Mouse (Mus musculus): Measurements from ENCODE around the gene Trpm3. TPM values are rescaled to one million over a fixed set of nuclear protein-coding genes. Genes with fewer than 3 reads are reported as not detected.
A peak's percentile ranks its signal among the peaks of the same experiment; 100 is the strongest.

Trpm3 gene
- polyA plus RNA-seq, 1 experiment from 2014 or later, result 3.9 TPM

DNA sequence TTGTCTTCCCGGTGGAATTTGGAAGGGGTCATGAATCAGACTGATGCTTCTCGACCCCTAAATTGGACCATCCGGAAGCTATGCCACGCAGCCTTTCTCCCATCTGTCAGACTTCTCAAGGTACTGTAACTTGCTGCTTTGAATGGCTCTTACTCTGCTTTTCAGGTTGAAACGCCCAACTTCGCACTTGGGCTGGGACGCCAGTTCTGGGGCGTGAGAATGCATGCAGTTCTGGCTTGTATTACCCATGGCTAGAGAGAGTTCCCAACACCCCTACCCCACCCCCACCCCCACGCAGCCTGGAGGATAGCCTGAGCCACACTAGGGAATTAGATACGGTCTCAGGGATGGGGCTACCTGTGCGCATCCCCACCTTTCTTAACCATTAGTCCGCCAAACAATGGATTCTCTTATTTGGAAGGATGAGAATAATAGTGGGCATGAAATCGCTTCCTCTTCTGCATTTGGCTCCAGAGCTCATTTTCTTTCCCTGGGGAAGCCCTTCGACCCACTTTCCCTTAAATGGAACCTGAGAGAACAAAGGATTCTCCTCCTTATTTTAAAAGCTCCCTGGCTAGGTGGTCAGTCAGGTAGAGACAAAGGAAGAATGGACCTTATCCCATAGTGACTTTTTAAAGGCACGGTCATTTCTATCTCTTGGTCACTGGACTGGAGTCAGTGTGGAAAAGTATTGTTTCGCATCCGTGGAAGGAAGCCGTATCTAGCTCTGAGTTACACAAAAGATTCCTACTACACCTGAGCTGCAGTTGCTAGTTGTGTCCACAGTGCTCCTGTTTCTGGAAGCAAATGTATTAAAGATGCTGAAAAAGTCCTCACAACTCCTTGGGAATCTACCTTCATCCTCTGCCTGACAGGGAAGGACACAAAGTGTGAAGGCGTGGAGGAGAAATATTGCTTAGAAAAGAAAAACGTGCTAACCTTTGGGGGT is 309.8 kb downstream of the Trpm3 start:
- H3K9ac ChIP-seq (ENCODE audit: low read depth, low read length), result peak overlapping the region; percentile 38; the same call in 1 of the 2 replicates
- WGBS, result 25% methylated on average over 20 of the region's 20 CpGs
- 0 out of 2 replicates have a peak, but pooled peaks have one; percentile 57 for ATAC-seq (ENCODE audit: low FRiP score, low TSS enrichment)

DNA sequence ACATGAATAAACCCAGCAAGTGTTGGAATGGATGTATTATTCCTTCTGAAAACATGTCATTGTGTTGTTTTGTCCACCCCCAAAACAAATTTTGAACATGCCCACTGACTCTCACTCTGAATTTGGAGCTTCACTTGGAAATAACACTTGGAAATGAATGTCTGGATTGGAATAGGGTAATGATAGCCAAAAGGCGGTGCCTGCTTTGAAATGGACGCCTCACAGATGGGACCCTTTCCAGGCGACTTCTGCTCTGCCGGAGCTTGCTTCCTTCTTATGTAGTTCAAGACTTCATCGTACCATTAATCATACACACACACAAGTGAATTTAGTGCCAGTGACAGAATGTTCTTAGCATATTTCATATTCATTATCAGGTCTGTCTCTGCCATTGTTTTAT is 312.4 kb downstream of the Trpm3 start:
- Histone ChIP-seq H3K27ac (ENCODE audit: low read depth, low read length) (no peak overlapping the region), H3K9ac (ENCODE audit: low read depth, low read length) (no peak overlapping the region), H3K9me3 (ENCODE audit: control insufficient read depth, low read length) (no peaks in the 10 kb centered on the region), H3K4me1 (ENCODE audit: control insufficient read depth, insufficient read depth, low read length) (no peaks in the 10 kb centered on the region), H3K4me3 (ENCODE audit: low read length) (no peak overlapping the region), H3K27me3 (ENCODE audit: control insufficient read depth, insufficient read depth, low read length) (no peaks in the 10 kb centered on the region), H3K36me3 (ENCODE audit: control insufficient read depth, insufficient read depth, low read length) (no peaks in the 10 kb centered on the region), H3K4me2 (replicated peaks; ENCODE audit: low read depth, low read length) (no peak overlapping the region)
- WGBS, result 69% methylated on average over 5 of the region's 5 CpGs
- ATAC-seq (ENCODE audit: low FRiP score, low TSS enrichment), result no peak

More for the DNA sequence above, 309.8 kb downstream of the Trpm3 start:
- H3K4me2 ChIP-seq (replicated peaks; ENCODE audit: low read depth, low read length), result peak overlapping the region; percentile 63
- peak overlapping the region; percentile 34 for H3K4me3 ChIP-seq (ENCODE audit: low read length)
- no peak overlapping the region for H3K27ac ChIP-seq (ENCODE audit: low read depth, low read length)
- H3K27me3 ChIP-seq (ENCODE audit: control insufficient read depth, insufficient read depth, low read length), result no peaks in the 10 kb centered on the region
- H3K9me3 ChIP-seq (ENCODE audit: control insufficient read depth, low read length), result no peaks in the 10 kb centered on the region
- no peaks in the 10 kb centered on the region for H3K4me1 ChIP-seq (ENCODE audit: control insufficient read depth, insufficient read depth, low read length)
- H3K36me3 ChIP-seq (ENCODE audit: control insufficient read depth, insufficient read depth, low read length), result no peaks in the 10 kb centered on the region

DNA sequence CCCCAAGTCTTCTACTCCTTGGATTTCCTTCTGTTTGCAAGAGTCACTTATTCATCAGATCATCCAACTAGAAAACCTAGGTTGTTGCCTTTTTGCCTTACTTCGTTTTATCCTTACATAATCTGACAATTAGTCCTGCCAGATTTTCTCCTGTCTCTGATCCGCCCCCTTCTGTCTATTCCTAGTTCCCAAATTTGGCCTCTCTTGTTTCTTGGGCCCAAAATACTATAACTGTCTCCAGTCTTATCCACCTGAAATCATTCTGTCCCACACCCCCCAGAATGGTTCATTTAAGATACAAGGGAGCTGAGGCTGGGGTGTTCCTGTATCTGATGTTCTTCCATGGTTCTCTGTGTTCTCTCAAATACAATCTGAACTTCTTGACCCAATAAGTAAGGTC is 318.1 kb downstream of the Trpm3 start:
- 86% methylated on average over 2 of the region's 2 CpGs for WGBS
- ATAC-seq (ENCODE audit: low FRiP score, low TSS enrichment), result no peak
- no peaks in the 10 kb centered on the region for H3K9me3 ChIP-seq (ENCODE audit: control insufficient read depth, low read length)

GRCm38 (mm10) chr19:22462043-22462442 is 323.2 kb downstream of the Trpm3 start:
- no peak overlapping the region for H3K4me3 ChIP-seq (ENCODE audit: low read length)
- H3K4me1 ChIP-seq (ENCODE audit: control insufficient read depth, insufficient read depth, low read length), result no peaks in the 10 kb centered on the region
- no peak for ATAC-seq (ENCODE audit: low FRiP score, low TSS enrichment)
- H3K9ac ChIP-seq (ENCODE audit: low read depth, low read length), result no peak overlapping the region
- no peaks in the 10 kb centered on the region for H3K36me3 ChIP-seq (ENCODE audit: control insufficient read depth, insufficient read depth, low read length)
- H3K4me2 ChIP-seq (replicated peaks; ENCODE audit: low read depth, low read length), result no peak overlapping the region
- no peaks in the 10 kb centered on the region for H3K27me3 ChIP-seq (ENCODE audit: control insufficient read depth, insufficient read depth, low read length)
- no peak overlapping the region for H3K27ac ChIP-seq (ENCODE audit: low read depth, low read length)
- H3K9me3 ChIP-seq (ENCODE audit: control insufficient read depth, low read length), result no peaks in the 10 kb centered on the region

More for the DNA sequence above, 318.1 kb downstream of the Trpm3 start:
- Histone ChIP-seq H3K4me2 (replicated peaks; ENCODE audit: low read depth, low read length) (no peak overlapping the region), H3K27ac (ENCODE audit: low read depth, low read length) (no peak overlapping the region), H3K36me3 (ENCODE audit: control insufficient read depth, insufficient read depth, low read length) (no peaks in the 10 kb centered on the region), H3K27me3 (ENCODE audit: control insufficient read depth, insufficient read depth, low read length) (no peaks in the 10 kb centered on the region), H3K9ac (ENCODE audit: low read depth, low read length) (no peak overlapping the region), H3K4me3 (ENCODE audit: low read length) (no peak overlapping the region), H3K4me1 (ENCODE audit: control insufficient read depth, insufficient read depth, low read length) (no peaks in the 10 kb centered on the region)

DNA sequence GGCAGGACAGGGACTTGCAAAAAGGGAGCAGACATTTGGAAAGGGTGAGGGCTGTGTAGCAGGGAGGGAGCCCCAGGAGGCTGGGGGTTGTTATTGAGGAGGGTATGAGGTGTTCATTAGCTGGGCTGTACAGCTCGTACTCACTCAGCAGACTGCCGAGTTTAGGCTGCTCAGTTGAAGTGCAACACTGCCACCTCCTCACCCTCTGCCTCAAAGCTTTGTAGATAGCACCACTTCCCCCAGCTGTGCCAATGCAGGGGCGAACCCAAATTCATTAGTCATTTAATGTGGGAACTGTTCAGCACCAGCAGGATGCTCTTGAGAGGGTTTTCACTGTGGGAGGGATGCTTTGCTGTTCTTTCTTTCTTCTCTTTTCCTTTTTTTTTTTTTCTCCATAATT is 324.7 kb downstream of the Trpm3 start:
- 55% methylated on average over 3 of the region's 3 CpGs for WGBS
- no peak overlapping the region for H3K4me2 ChIP-seq (replicated peaks; ENCODE audit: low read depth, low read length)
- no peak overlapping the region for H3K9ac ChIP-seq (ENCODE audit: low read depth, low read length)
- ATAC-seq (ENCODE audit: low FRiP score, low TSS enrichment), result no peak
- H3K4me3 ChIP-seq (ENCODE audit: low read length), result no peak overlapping the region
- no peaks in the 10 kb centered on the region for H3K27me3 ChIP-seq (ENCODE audit: control insufficient read depth, insufficient read depth, low read length)
- H3K36me3 ChIP-seq (ENCODE audit: control insufficient read depth, insufficient read depth, low read length), result no peaks in the 10 kb centered on the region
- H3K4me1 ChIP-seq (ENCODE audit: control insufficient read depth, insufficient read depth, low read length), result no peaks in the 10 kb centered on the region
- H3K9me3 ChIP-seq (ENCODE audit: control insufficient read depth, low read length), result no peaks in the 10 kb centered on the region
- H3K27ac ChIP-seq (ENCODE audit: low read depth, low read length), result no peak overlapping the region

- no peak overlapping the region for H3K27ac ChIP-seq (ENCODE audit: low read depth, low read length)
- no peaks in the 10 kb centered on the region for H3K36me3 ChIP-seq (ENCODE audit: control insufficient read depth, insufficient read depth, low read length)
- no peak overlapping the region for H3K4me3 ChIP-seq (ENCODE audit: low read length)
- H3K27me3 ChIP-seq (ENCODE audit: control insufficient read depth, insufficient read depth, low read length), result no peaks in the 10 kb centered on the region
- ATAC-seq (ENCODE audit: low FRiP score, low TSS enrichment), result no peak
- no peak overlapping the region for H3K4me2 ChIP-seq (replicated peaks; ENCODE audit: low read depth, low read length)
- H3K4me1 ChIP-seq (ENCODE audit: control insufficient read depth, insufficient read depth, low read length), result no peaks in the 10 kb centered on the region
- 84% methylated on average over 4 of the region's 4 CpGs for WGBS
- H3K9ac ChIP-seq (ENCODE audit: low read depth, low read length), result no peak overlapping the region
- no peaks in the 10 kb centered on the region for H3K9me3 ChIP-seq (ENCODE audit: control insufficient read depth, low read length)
These were observed 330.8 kb downstream of the Trpm3 start for GRCm38 (mm10) chr19:22469608-22470007.

GRCm38 (mm10) chr19:22473030-22473712 is 334.3 kb downstream of the Trpm3 start:
- 82% methylated on average over 4 of the region's 4 CpGs for WGBS
- Histone ChIP-seq H3K9me3 (ENCODE audit: control insufficient read depth, low read length) (no peaks in the 10 kb centered on the region), H3K4me2 (replicated peaks; ENCODE audit: low read depth, low read length) (no peak overlapping the region), H3K4me3 (ENCODE audit: low read length) (no peak overlapping the region), H3K27ac (ENCODE audit: low read depth, low read length) (no peak overlapping the region), H3K9ac (ENCODE audit: low read depth, low read length) (no peak overlapping the region), H3K36me3 (ENCODE audit: control insufficient read depth, insufficient read depth, low read length) (no peaks in the 10 kb centered on the region), H3K4me1 (ENCODE audit: control insufficient read depth, insufficient read depth, low read length) (no peaks in the 10 kb centered on the region), H3K27me3 (ENCODE audit: control insufficient read depth, insufficient read depth, low read length) (no peaks in the 10 kb centered on the region)
- no peak for ATAC-seq (ENCODE audit: low FRiP score, low TSS enrichment)

- Histone ChIP-seq H3K36me3 (ENCODE audit: control insufficient read depth, insufficient read depth, low read length) (no peaks in the 10 kb centered on the region), H3K27me3 (ENCODE audit: control insufficient read depth, insufficient read depth, low read length) (no peaks in the 10 kb centered on the region), H3K9me3 (ENCODE audit: control insufficient read depth, low read length) (no peaks in the 10 kb centered on the region), H3K27ac (ENCODE audit: low read depth, low read length) (no peak overlapping the region), H3K4me3 (ENCODE audit: low read length) (no peak overlapping the region), H3K9ac (ENCODE audit: low read depth, low read length) (no peak overlapping the region), H3K4me1 (ENCODE audit: control insufficient read depth, insufficient read depth, low read length) (no peaks in the 10 kb centered on the region), H3K4me2 (replicated peaks; ENCODE audit: low read depth, low read length) (no peak overlapping the region)
- WGBS, result 96% methylated on average over 6 of the region's 6 CpGs
- no peak for ATAC-seq (ENCODE audit: low FRiP score, low TSS enrichment)
These were observed 339.6 kb downstream of the Trpm3 start for GRCm38 (mm10) chr19:22478295-22478989.

All from kidney, embryonic 14.5 days (tissue).